Mouse (Mus musculus) heart, embryonic 11.5 days (tissue): ENCODE results near the gene Birc3. TPM values are rescaled to one million over a fixed set of nuclear protein-coding genes. Genes with fewer than 3 reads are reported as not detected.
"Not testable (repeated sequence)": the region's sequence is repeated elsewhere in the genome, so short reads cannot be mapped to it uniquely, and the experiment has no call there.

Experiments used
- ATAC-seq: fragments of 200-750 bp; cut with Nextera tagmentation; replicated peaks from 2 replicates; pipeline ENCODE4 v1.8.0; 2017; ENCODE audit warnings: moderate library complexity; ENCODE audit not compliant: insufficient number of reproducible peaks, low FRiP score, low TSS enrichment
- H3K27ac ChIP-seq: fragments of 300-500 bp; sonication (generic); 2 replicates; pipeline ENCODE4 v1.5.1; 2014; ENCODE audit warnings: mild to moderate bottlenecking, low read depth, low read length
- H3K27me3 ChIP-seq: fragments of 300-500 bp; sonication (generic); 2 replicates; pipeline ENCODE4 v1.6.1; 2014; ENCODE audit warnings: mild to moderate bottlenecking, low read length, mixed read lengths; ENCODE audit not compliant: control insufficient read depth, insufficient read depth
- H3K36me3 ChIP-seq: fragments of 300-500 bp; sonication (generic); 2 replicates; pipeline ENCODE4 v1.6.1; 2014; ENCODE audit warnings: mild to moderate bottlenecking, low read length, moderate library complexity, mixed read lengths; ENCODE audit not compliant: control insufficient read depth, insufficient read depth
- H3K4me1 ChIP-seq: fragments of 300-500 bp; sonication (generic); 2 replicates; pipeline ENCODE4 v1.6.1; 2014; ENCODE audit warnings: low read length; ENCODE audit not compliant: control insufficient read depth, insufficient read depth
- H3K4me2 ChIP-seq: fragments of 300-500 bp; sonication (generic); 2 replicates; pipeline ENCODE4 v1.6.1; 2014; ENCODE audit warnings: mild to moderate bottlenecking, moderate library complexity
- H3K4me3 ChIP-seq: fragments of 300-500 bp; sonication (generic); 2 replicates; pipeline ENCODE4 v1.5.1; 2014; ENCODE audit warnings: low read depth, low read length
- H3K9ac ChIP-seq: fragments of 300-500 bp; sonication (generic); 2 replicates; pipeline ENCODE4 v1.6.1; 2014; ENCODE audit warnings: mild to moderate bottlenecking, low read depth, low read length, moderate library complexity
- H3K9me3 ChIP-seq: fragments of 300-500 bp; sonication (generic); replicated peaks from 2 replicates; pipeline ENCODE4 v1.6.1; 2016; ENCODE audit warnings: low read length; ENCODE audit not compliant: control insufficient read depth
- WGBS: fragments of 180-500 bp; shearing (Covaris S2); extraction: QIAGEN DNeasy Blood & Tissue Kit; methylation state at CpG from one replicate; pipeline ENCODE4 v1.1.7; 2014; ENCODE audit not compliant: insufficient replicate concordance; 5-methylcytosine and 5-hydroxymethylcytosine counted together
- polyA plus RNA-seq: library from polyadenylated mRNA; unstranded; fragments of >200 nt; fragmentation: Nextera tagmentation; extraction: Ambion mirVana; gene quantifications from 2 replicates; pipeline ENCODE4 v1.2.1, GENCODE M21; 2014

Gene Birc3
- polyA plus RNA-seq, 1 experiment from 2014 or later = 4.2 TPM

DNA sequence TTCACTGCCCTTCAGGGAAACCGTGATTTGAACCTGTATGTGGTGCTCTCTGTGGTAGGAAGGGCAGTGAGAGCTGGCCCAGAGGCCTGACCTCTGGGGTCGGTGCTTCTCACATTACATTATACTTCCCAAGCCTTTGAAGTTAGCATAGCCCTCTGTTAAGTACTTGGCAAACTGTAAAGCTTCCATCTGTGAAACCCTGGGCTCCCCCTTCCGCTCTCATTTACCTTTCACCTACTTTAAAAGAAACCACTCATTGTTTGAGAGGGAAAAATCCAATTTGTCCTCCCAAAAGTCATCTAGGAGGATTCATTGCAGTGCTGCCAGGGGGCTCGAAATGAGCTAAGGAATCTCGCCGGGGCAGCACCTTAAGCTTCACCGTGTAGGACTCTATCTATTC lies 29.3 kb upstream of the Birc3 start:
- Histone ChIP-seq H3K4me3 (no peak overlapping the region), H3K4me2 (no peak overlapping the region), H3K27ac (no peak overlapping the region), H3K27me3 (no peaks in the 10 kb centered on the region), H3K36me3 (no peaks in the 10 kb centered on the region), H3K9me3 (no peaks in the 10 kb centered on the region), H3K9ac (no peak overlapping the region), H3K4me1 (0 out of 2 replicates have a peak, but pooled peaks cover 4% of the 10 kb centered on the region)
- WGBS = 32% methylated on average over 7 of the region's 7 CpGs
- ATAC-seq = no peak

- WGBS = 82% methylated on average over 8 of the region's 8 CpGs
- no peak for ATAC-seq
- Histone ChIP-seq H3K9ac (no peak overlapping the region), H3K27me3 (no peaks in the 10 kb centered on the region), H3K27ac (no peak overlapping the region), H3K4me1 (0 out of 2 replicates have a peak, but pooled peaks cover 4% of the 10 kb centered on the region), H3K9me3 (no peaks in the 10 kb centered on the region), H3K4me2 (no peak overlapping the region), H3K36me3 (no peaks in the 10 kb centered on the region), H3K4me3 (no peak overlapping the region)
These were observed 28.0 kb upstream of the Birc3 start for GRCm38 (mm10) chr9:7900965-7901364.

DNA sequence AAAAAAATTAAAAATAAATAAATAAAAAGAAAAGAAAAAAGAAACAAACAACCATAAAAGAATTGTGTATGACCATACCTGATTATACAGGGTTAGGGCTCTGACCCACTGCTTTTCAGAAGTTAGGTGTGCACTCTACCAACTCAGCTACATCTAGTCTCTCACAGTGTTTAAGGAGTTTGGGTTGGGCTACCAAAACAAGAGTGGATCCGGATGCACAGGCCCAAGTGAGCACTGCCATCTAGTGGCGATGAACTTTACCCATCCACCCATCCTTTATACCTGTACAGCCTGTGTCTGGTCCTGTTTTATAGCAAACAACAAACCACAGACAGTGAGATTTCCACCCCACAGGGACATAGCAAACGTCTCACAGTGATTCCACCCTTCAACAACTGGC lies 24.5 kb upstream of the Birc3 start:
- H3K9ac ChIP-seq = no peak overlapping the region
- no peaks in the 10 kb centered on the region for H3K36me3 ChIP-seq
- WGBS = 3% methylated on average over 3 of the region's 3 CpGs
- no peak overlapping the region for H3K27ac ChIP-seq
- no peak overlapping the region for H3K4me2 ChIP-seq
- no peak for ATAC-seq
- no peak overlapping the region for H3K4me3 ChIP-seq
- H3K9me3 ChIP-seq = no peaks in the 10 kb centered on the region
- 0 out of 2 replicates have a peak, but pooled peaks cover 4% of the 10 kb centered on the region for H3K4me1 ChIP-seq
- no peaks in the 10 kb centered on the region for H3K27me3 ChIP-seq

DNA sequence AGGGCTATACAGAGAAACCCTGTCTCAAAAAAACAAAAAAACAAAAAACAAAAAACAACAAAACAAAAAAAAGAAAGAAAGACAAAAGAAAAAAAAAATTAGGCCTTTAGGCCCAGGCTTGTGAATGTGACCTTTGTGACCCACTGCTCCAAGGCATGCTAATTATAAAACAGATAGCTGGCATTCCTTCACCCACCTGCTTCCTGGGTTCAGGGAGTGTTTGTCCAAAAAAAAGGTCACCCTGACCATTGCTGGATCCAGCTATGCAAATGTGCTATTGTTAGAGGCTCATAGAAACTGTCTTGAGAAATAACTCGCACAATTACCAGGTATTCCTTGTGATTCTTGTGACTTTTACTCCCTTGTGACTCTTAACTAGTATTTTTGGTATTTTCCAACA lies 18.8 kb upstream of the Birc3 start:
- H3K4me2 ChIP-seq, H3K4me1 ChIP-seq, H3K27me3 ChIP-seq, H3K9ac ChIP-seq, ATAC-seq, H3K9me3 ChIP-seq, H3K27ac ChIP-seq, H3K4me3 ChIP-seq, H3K36me3 ChIP-seq: not testable (repeated sequence)
- 93% methylated on average over 1 of the region's 1 CpGs for WGBS

DNA sequence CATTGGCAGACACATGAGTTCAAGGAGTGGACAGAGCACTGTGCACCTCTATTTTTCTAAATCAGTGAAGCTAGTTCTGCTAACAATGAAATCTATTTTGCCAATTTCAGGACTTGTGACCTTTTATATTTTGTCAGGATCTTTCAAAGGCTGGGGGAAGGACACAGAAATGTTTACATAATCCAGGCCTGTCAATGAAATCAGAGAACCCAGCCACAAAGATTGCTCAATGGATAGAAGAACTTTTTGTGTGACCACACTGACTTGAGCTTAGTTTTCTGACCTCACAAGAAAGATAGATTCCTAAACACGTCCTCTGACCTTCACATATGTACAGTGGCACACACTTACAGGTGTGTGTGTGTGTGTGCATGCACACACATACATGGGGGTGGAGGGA lies 18.2 kb upstream of the Birc3 start:
- no peak for ATAC-seq
- H3K36me3 ChIP-seq = no peaks in the 10 kb centered on the region
- H3K27ac ChIP-seq = no peak overlapping the region
- no peaks in the 10 kb centered on the region for H3K9me3 ChIP-seq
- no peak overlapping the region for H3K9ac ChIP-seq
- H3K27me3 ChIP-seq = no peaks in the 10 kb centered on the region
- H3K4me3 ChIP-seq = no peak overlapping the region
- H3K4me1 ChIP-seq = no peaks in the 10 kb centered on the region
- 72% methylated on average over 1 of the region's 1 CpGs for WGBS
- no peak overlapping the region for H3K4me2 ChIP-seq

DNA sequence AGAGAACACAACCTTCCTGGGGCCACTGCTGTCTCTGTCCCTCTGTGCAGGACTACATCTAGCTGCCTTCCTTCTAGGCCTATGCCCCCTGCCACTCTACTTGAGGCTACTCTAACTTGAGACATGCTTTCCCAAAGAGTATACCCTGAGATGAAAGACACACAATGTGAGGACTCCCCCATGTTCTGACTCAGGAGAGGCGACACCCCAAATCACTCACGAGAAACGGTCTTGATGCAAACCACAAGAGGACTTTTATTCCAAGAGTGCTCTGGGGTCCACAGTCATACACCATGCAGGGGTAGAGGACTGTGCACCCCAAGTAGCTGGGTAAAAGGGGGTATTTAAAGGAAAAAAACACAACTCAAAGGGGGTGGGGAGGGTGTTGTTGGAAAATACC lies 11.4 kb upstream of the Birc3 start:
- no peaks in the 10 kb centered on the region for H3K36me3 ChIP-seq
- H3K4me1 ChIP-seq = no peaks in the 10 kb centered on the region
- no peaks in the 10 kb centered on the region; the same call in 1 of the 2 replicates for H3K9me3 ChIP-seq
- no peak for ATAC-seq
- no peak overlapping the region for H3K9ac ChIP-seq
- H3K27ac ChIP-seq = no peak overlapping the region
- H3K27me3 ChIP-seq = no peaks in the 10 kb centered on the region
- H3K4me3 ChIP-seq = no peak overlapping the region
- no peak overlapping the region for H3K4me2 ChIP-seq
- 94% methylated on average over 3 of the region's 3 CpGs for WGBS

- WGBS = 93% methylated on average over 1 of the region's 1 CpGs
- Histone ChIP-seq H3K4me3 (no peak overlapping the region), H3K27ac (no peak overlapping the region), H3K4me2 (no peak overlapping the region), H3K36me3 (no peaks in the 10 kb centered on the region), H3K27me3 (no peaks in the 10 kb centered on the region), H3K9ac (no peak overlapping the region), H3K9me3 (no peaks in the 10 kb centered on the region; the same call in 1 of the 2 replicates), H3K4me1 (no peaks in the 10 kb centered on the region)
- ATAC-seq = no peak
These were observed 9.4 kb upstream of the Birc3 start for GRCm38 (mm10) chr9:7882304-7882865.

DNA sequence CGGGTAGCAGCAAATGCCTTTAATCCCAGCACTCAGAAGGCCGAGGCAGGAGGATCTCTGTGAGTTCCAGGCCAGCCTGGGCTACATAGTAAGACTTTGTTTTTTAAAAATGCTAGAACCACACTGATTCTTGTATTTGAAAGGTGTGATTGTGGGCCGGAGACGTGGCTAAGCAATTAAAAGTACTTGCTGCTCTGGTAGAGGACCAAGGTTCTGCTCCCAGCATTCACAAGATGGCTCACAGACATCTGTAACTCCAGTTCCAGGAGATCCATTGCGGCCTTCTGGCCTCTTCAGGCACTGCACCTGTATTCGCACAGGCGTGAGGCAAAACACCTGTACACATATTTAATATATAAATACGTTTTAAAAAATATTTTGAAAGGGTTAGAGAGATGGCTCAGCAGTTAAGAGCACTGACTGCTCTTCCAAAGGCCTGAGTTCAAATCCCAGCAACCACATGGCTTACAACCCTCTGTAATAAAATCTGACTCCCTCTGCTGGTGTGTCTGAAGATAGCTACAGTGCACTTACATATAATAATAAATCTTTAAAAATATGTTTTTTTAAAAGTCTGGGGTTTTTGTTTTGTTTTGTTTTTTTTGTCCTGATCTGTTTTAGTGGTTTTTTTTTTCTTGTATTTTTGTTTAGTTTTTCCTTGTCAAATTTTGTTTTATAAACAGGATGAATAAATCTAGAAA lies 675 bp upstream of the Birc3 start:
- Histone ChIP-seq H3K4me1 (no peaks in the 10 kb centered on the region), H3K27me3 (no peaks in the 10 kb centered on the region), H3K4me3 (no peak overlapping the region), H3K9ac (no peak overlapping the region), H3K4me2 (peak overlapping the region; percentile 73; the same call in 1 of the 2 replicates), H3K9me3 (no peaks in the 10 kb centered on the region), H3K27ac (no peak overlapping the region), H3K36me3 (no peaks in the 10 kb centered on the region)
- WGBS = 88% methylated on average over 8 of the region's 8 CpGs
- no peak for ATAC-seq
